ENCODE assay signal across 8 mouse cellular contexts in the genomic region with DNA sequence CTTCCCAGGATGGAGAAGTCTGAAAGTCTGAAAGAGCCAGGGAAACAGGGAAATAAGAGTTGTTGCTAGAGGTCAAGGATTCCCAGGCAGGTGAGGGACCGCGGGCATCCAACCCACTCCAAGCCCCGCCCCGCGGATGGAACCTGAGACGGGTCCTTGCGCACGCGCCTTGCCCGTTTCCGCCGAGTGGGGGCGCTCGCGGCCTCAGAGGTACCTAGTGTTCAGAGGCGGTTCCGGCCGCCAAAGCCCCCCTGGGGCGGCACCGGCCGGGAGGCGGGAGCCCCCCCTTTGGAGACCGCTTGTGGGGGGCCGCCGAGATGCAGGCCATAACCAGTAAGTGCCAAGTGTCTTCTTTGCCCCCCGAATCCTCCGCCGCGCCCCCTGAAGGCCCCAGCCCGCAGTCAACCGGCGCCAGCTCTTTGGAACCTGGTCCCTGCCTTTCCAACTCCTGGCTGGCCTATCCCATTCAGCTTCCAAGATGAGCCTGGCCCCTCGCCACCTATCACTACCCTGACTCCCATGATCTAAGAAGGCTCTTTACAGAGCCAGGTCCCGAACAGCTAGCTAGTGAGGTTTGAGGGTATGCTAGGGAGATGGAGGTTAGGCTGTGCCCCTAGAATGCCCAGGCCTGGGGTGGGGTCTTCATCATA. TPM values are rescaled to one million over a fixed set of nuclear protein-coding genes. Genes with fewer than 3 reads are reported as not detected.
DNase-seq lines count a peak whose midpoint lies in the region; ATAC-seq and TF ChIP-seq lines count a peak whose summit lies in the region.

No protein-coding gene starts in this region.

- peaks cover 4% of the 10 kb centered on the region; the same call in 1 of the 2 replicates for H3K4me1 ChIP-seq in lung, embryonic 15.5 days
- peaks cover 7% of the 10 kb centered on the region for H3K4me1 ChIP-seq in embryonic facial prominence, embryonic 10.5 days
- no peaks in the 10 kb centered on the region for H3K4me1 ChIP-seq in liver, embryonic 14.5 days (replicated peaks; ENCODE audit: control insufficient read depth in 2 of 2, insufficient read depth in 2 of 2, low read length in 1 of 2)
- H3K4me1 ChIP-seq in stomach, embryonic 15.5 days = peaks cover 3% of the 10 kb centered on the region; the same call in 1 of the 2 replicates

- H3K9me3 ChIP-seq in lung, embryonic 15.5 days = no peaks in the 10 kb centered on the region
- no peaks in the 10 kb centered on the region for H3K9me3 ChIP-seq in embryonic facial prominence, embryonic 10.5 days
- no peaks in the 10 kb centered on the region for H3K9me3 ChIP-seq in liver, embryonic 14.5 days (ENCODE audit: control insufficient read depth, low read length)
- no peaks in the 10 kb centered on the region for H3K9me3 ChIP-seq in stomach, embryonic 15.5 days

- peak; percentile 21 for TF ChIP-seq CTCF in liver, embryonic 14.5 days (IDR thresholded peaks at IDR 0.05; ENCODE audit: low read depth)

- no peak for DNase-seq in lung, adult 18-20 months
- peak; percentile 74 for DNase-seq in embryonic facial prominence, embryonic 10.5 days (ENCODE audit: low spot score)
- DNase-seq in heart, postnatal 14 days = peak; percentile 16 to 36
- DNase-seq in liver, embryonic 14.5 days (ENCODE audit: low read depth in 3 of 3, low spot score in 3 of 3) = no peak
- DNase-seq in urinary bladder, postnatal 36 days (ENCODE audit: low spot score in 2 of 2) = no peak
- no peak for DNase-seq in urinary bladder, postnatal 25 days (ENCODE audit: low spot score)

- peak overlapping the region; percentile 50 for H3K4me2 ChIP-seq in lung, embryonic 15.5 days
- no peak overlapping the region for H3K4me2 ChIP-seq in liver, embryonic 14.5 days (ENCODE audit: low read depth)
- peak overlapping the region; percentile 45 for H3K4me2 ChIP-seq in stomach, embryonic 15.5 days

- no peak overlapping the region for H3K9ac ChIP-seq in lung, embryonic 15.5 days
- no peak overlapping the region for H3K9ac ChIP-seq in liver, embryonic 14.5 days (replicated peaks)
- H3K9ac ChIP-seq in stomach, embryonic 15.5 days = no peak overlapping the region

- no peak for TF ChIP-seq EP300 in liver, embryonic 14.5 days (IDR thresholded peaks at IDR 0.05; ENCODE audit: low read depth)

- peaks cover 10% of the 10 kb centered on the region for H3K27me3 ChIP-seq in lung, embryonic 15.5 days
- peaks cover 29% of the 10 kb centered on the region for H3K27me3 ChIP-seq in embryonic facial prominence, embryonic 10.5 days (replicated peaks; ENCODE audit: low read depth, poor library complexity, severe bottlenecking)
- peaks cover 12% of the 10 kb centered on the region for H3K27me3 ChIP-seq in liver, embryonic 14.5 days (ENCODE audit: control insufficient read depth, insufficient read depth, low read length)
- no peaks in the 10 kb centered on the region for H3K27me3 ChIP-seq in stomach, embryonic 15.5 days (replicated peaks)

- no peak for ATAC-seq in lung, embryonic 15.5 days (ENCODE audit: borderline replicate concordance, extremely low read depth, low FRiP score, low TSS enrichment)
- no peak for ATAC-seq in liver, embryonic 14.5 days (ENCODE audit: insufficient read depth)
- ATAC-seq in stomach, embryonic 15.5 days (ENCODE audit: insufficient read depth, low FRiP score, low read depth) = no peak

- intact Hi-C loops in heart, postnatal 14 days (cut with DNase I) = no loop called here

- WGBS in lung, embryonic 15.5 days = 7% methylated on average over 34 of the region's 34 CpGs
- 5% methylated on average over 34 of the region's 34 CpGs for WGBS in embryonic facial prominence, embryonic 10.5 days
- 9% methylated on average over 34 of the region's 34 CpGs for WGBS in liver, embryonic 14.5 days (ENCODE audit: insufficient replicate concordance)
- 9% methylated on average over 34 of the region's 34 CpGs for WGBS in stomach, embryonic 15.5 days

- H3K36me3 ChIP-seq in lung, embryonic 15.5 days = no peaks in the 10 kb centered on the region
- H3K36me3 ChIP-seq in embryonic facial prominence, embryonic 10.5 days (replicated peaks) = peaks cover 18% of the 10 kb centered on the region
- no peaks in the 10 kb centered on the region for H3K36me3 ChIP-seq in liver, embryonic 14.5 days (replicated peaks; ENCODE audit: control insufficient read depth, insufficient read depth, low read depth)
- H3K36me3 ChIP-seq in stomach, embryonic 15.5 days = no peaks in the 10 kb centered on the region

- H3K4me3 ChIP-seq in lung, embryonic 15.5 days = peak overlapping the region; percentile 19; the same call in 1 of the 2 replicates
- H3K4me3 ChIP-seq in embryonic facial prominence, embryonic 10.5 days = peak overlapping the region; percentile 51
- no peak overlapping the region for H3K4me3 ChIP-seq in liver, embryonic 14.5 days (ENCODE audit: insufficient read depth in 1 of 2, low read depth in 2 of 2, low read length in 2 of 2)
- peak overlapping the region; percentile 11; the same call in 1 of the 2 replicates for H3K4me3 ChIP-seq in stomach, embryonic 15.5 days (replicated peaks)

- H3K27ac ChIP-seq in lung, embryonic 15.5 days = no peak overlapping the region
- no peak overlapping the region; the same call in 1 of the 2 replicates for H3K27ac ChIP-seq in embryonic facial prominence, embryonic 10.5 days (replicated peaks)
- H3K27ac ChIP-seq in liver, embryonic 14.5 days = no peak overlapping the region
- no peak overlapping the region for H3K27ac ChIP-seq in stomach, embryonic 15.5 days

RNA-seq across cellular contexts. Expression of a gene that starts 6.7 kb away (rescaled TPM):
- polyA plus RNA-seq in lung, embryonic 15.5 days (2015; fragmentation: Nextera tagmentation; extraction: Ambion mirVana) = 7.8 and 9.1 TPM in 2 replicates
- 18.6 and 23.1 TPM in 2 replicates for polyA plus RNA-seq in embryonic facial prominence, embryonic 10.5 days (2016; fragmentation: Nextera tagmentation; extraction: Ambion mirVana)
- 1 to 10 TPM; 3.6 TPM for total RNA-seq in heart, postnatal 14 days (2021)
- 0.17 and 0.37 TPM in 2 replicates for polyA plus RNA-seq in liver, embryonic 14.5 days (2012; rRNA removed)
- polyA plus RNA-seq in liver, embryonic 14.5 days (2014; fragmentation: Nextera tagmentation; extraction: Ambion mirVana) = 0.09 and 0.27 TPM in 2 replicates
- polyA plus RNA-seq in stomach, embryonic 15.5 days (2015; fragmentation: Nextera tagmentation; extraction: Ambion mirVana) = 12.2 and 12.4 TPM in 2 replicates

RNA-seq across cellular contexts. Expression of a gene that starts 14.6 kb away (rescaled TPM):
- polyA plus RNA-seq in lung, embryonic 15.5 days (2015; fragmentation: Nextera tagmentation; extraction: Ambion mirVana) = 0.44 and 0.77 TPM in 2 replicates
- polyA plus RNA-seq in embryonic facial prominence, embryonic 10.5 days (2016; fragmentation: Nextera tagmentation; extraction: Ambion mirVana) = 0.25 and 0.40 TPM in 2 replicates
- total RNA-seq in heart, postnatal 14 days (2021) = not detected
- polyA plus RNA-seq in liver, embryonic 14.5 days (2012; rRNA removed) = not detected in 2 replicates
- polyA plus RNA-seq in liver, embryonic 14.5 days (2014; fragmentation: Nextera tagmentation; extraction: Ambion mirVana) = 0.06 TPM in 1 of 2 replicates, not detected in the other
- 0.30 and 0.43 TPM in 2 replicates for polyA plus RNA-seq in stomach, embryonic 15.5 days (2015; fragmentation: Nextera tagmentation; extraction: Ambion mirVana)

RNA-seq across cellular contexts. Expression of a gene that starts 30.2 kb away (rescaled TPM):
- 5.8 and 6.7 TPM in 2 replicates for polyA plus RNA-seq in lung, embryonic 15.5 days (2015; fragmentation: Nextera tagmentation; extraction: Ambion mirVana)
- polyA plus RNA-seq in embryonic facial prominence, embryonic 10.5 days (2016; fragmentation: Nextera tagmentation; extraction: Ambion mirVana) = 4.0 and 4.5 TPM in 2 replicates
- 100 to 1,000 TPM; 146 to 175 TPM for total RNA-seq in heart, postnatal 14 days (2021)
- polyA plus RNA-seq in liver, embryonic 14.5 days (2012; rRNA removed) = 0.23 and 0.30 TPM in 2 replicates
- polyA plus RNA-seq in liver, embryonic 14.5 days (2014; fragmentation: Nextera tagmentation; extraction: Ambion mirVana) = 0.14 and 0.33 TPM in 2 replicates
- polyA plus RNA-seq in stomach, embryonic 15.5 days (2015; fragmentation: Nextera tagmentation; extraction: Ambion mirVana) = 12.1 and 13.6 TPM in 2 replicates

RNA-seq across cellular contexts. Expression of a gene that starts 54.9 kb away (rescaled TPM):
- polyA plus RNA-seq in lung, embryonic 15.5 days (2015; fragmentation: Nextera tagmentation; extraction: Ambion mirVana) = 427 and 444 TPM in 2 replicates
- 228 and 237 TPM in 2 replicates for polyA plus RNA-seq in embryonic facial prominence, embryonic 10.5 days (2016; fragmentation: Nextera tagmentation; extraction: Ambion mirVana)
- total RNA-seq in heart, postnatal 14 days (2021) = 100 to 1,000 TPM; 262 TPM
- 40.1 and 49.1 TPM in 2 replicates for polyA plus RNA-seq in liver, embryonic 14.5 days (2012; rRNA removed)
- 93.5 and 97.1 TPM in 2 replicates for polyA plus RNA-seq in liver, embryonic 14.5 days (2014; fragmentation: Nextera tagmentation; extraction: Ambion mirVana)
- polyA plus RNA-seq in stomach, embryonic 15.5 days (2015; fragmentation: Nextera tagmentation; extraction: Ambion mirVana) = 327 and 341 TPM in 2 replicates

Comparison
In these comparisons a context has a peak if more than half of its experiments do, and no peak if none do; other contexts are left out.
1. H3K4me3 ChIP-seq: peak in lung, embryonic 15.5 days (single experiment), embryonic facial prominence, embryonic 10.5 days (single experiment) and stomach, embryonic 15.5 days (single experiment); none in liver, embryonic 14.5 days (0 of 2).
2. DNase-seq: peak in embryonic facial prominence, embryonic 10.5 days (single experiment) and heart, postnatal 14 days (2 of 2); none in lung, adult 18-20 months (0 of 2), liver, embryonic 14.5 days (0 of 3), urinary bladder, postnatal 36 days (0 of 2) and urinary bladder, postnatal 25 days (single experiment).